Mouse (Mus musculus) heart, embryonic 13.5 days (tissue): ENCODE data around the gene Rhof. TPM values are rescaled to one million over a fixed set of nuclear protein-coding genes. Genes with fewer than 3 reads are reported as not detected.

Experiments
- ATAC-seq: fragments of 200-750 bp; cut with Nextera tagmentation; 2 replicates; pipeline ENCODE4 v1.8.0; 2017; ENCODE audit warnings: moderate TSS enrichment; ENCODE audit not compliant: insufficient number of reproducible peaks, low FRiP score, low TSS enrichment; ENCODE audit errors: extremely low read depth
- H3K27ac ChIP-seq: fragments of 300-500 bp; sonication (generic); replicated peaks from 2 replicates; pipeline ENCODE4 v1.5.1; 2015; ENCODE audit warnings: moderate library complexity, mild to moderate bottlenecking, inconsistent platforms
- H3K27me3 ChIP-seq: fragments of 300-500 bp; sonication (generic); replicated peaks from 2 replicates; pipeline ENCODE4 v1.6.1; 2015; ENCODE audit warnings: mild to moderate bottlenecking, inconsistent platforms
- H3K36me3 ChIP-seq: fragments of 300-500 bp; sonication (generic); 2 replicates; pipeline ENCODE4 v1.6.1; 2015; ENCODE audit warnings: mild to moderate bottlenecking, inconsistent platforms
- H3K4me1 ChIP-seq: fragments of 300-500 bp; sonication (generic); 2 replicates; pipeline ENCODE4 v1.6.1; 2015; ENCODE audit warnings: inconsistent platforms
- H3K4me2 ChIP-seq: fragments of 300-500 bp; sonication (generic); 2 replicates; pipeline ENCODE4 v1.6.1; 2015; ENCODE audit warnings: inconsistent platforms, mild to moderate bottlenecking, moderate library complexity
- H3K4me3 ChIP-seq: fragments of 300-500 bp; sonication (generic); 2 replicates; pipeline ENCODE4 v1.5.1; 2015; ENCODE audit warnings: moderate library complexity, mild to moderate bottlenecking, inconsistent platforms
- H3K9ac ChIP-seq: fragments of 300-500 bp; sonication (generic); 2 replicates; pipeline ENCODE4 v1.6.1; 2015; ENCODE audit warnings: inconsistent platforms, mild to moderate bottlenecking, moderate library complexity
- H3K9me3 ChIP-seq: fragments of 300-500 bp; sonication (generic); 2 replicates; pipeline ENCODE4 v1.6.1; 2016; ENCODE audit warnings: inconsistent platforms
- WGBS: fragments of 180-500 bp; shearing (Covaris S2); methylation state at CpG from one replicate; pipeline ENCODE4 v1.1.7; 2015; ENCODE audit warnings: mixed read lengths; 5-methylcytosine and 5-hydroxymethylcytosine counted together
- polyA plus RNA-seq: library from polyadenylated mRNA; unstranded; fragments of >200 nt; fragmentation: Nextera tagmentation; extraction: Ambion mirVana; gene quantifications from 2 replicates; pipeline ENCODE4 v1.2.1, GENCODE M21; 2015

Gene Rhof
- polyA plus RNA-seq, 1 experiment from 2014 or later, result 0.94 TPM

GRCm38 (mm10) chr5:123133784-123134143 lies 1.3 kb upstream of the Rhof start:
- 34% methylated on average over 7 of the region's 7 CpGs for WGBS
- H3K4me2 ChIP-seq, result peak overlapping the region; percentile 86
- H3K27ac ChIP-seq, result peak overlapping the region; percentile 100
- no peak for ATAC-seq
- H3K9me3 ChIP-seq, result no peaks in the 10 kb centered on the region
- H3K27me3 ChIP-seq, result no peaks in the 10 kb centered on the region
- H3K9ac ChIP-seq, result peak overlapping the region; percentile 100
- H3K36me3 ChIP-seq, result peaks cover 15% of the 10 kb centered on the region
- peaks cover 76% of the 10 kb centered on the region for H3K4me1 ChIP-seq
- peak overlapping the region; percentile 96 for H3K4me3 ChIP-seq

DNA sequence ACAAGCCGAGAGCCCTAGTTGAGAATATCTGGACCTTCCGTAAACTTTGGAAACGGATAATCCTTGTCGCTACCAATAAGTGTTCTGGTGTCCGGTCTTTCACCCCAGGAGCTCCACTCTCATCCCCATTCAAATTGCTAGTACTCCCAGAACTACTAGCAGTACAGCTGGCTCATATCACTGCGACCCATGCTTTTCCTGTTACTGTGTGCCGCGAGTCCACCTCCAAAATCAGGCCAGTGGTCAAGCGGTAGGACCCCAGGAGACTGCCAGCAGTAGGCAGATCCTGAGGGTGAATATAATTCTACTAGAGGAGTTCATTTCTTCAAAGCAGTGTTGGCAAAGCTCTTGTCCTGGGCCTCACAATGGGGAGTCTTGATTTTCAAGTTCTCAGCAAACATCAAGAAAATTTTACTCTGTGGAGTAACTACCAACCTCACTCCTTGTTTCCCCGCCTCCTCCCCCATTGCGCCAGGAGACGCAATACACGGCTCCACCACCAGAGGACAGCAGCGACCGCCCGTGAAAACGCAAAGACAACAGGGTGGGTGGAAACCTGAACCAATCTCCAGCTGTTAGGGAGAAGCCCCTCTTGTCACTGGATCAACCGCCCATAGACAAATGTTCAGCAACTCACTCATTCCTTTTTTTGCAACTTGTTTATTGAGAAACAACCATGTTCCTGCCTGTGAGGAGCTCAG lies 741 bp upstream of the Rhof start:
- 15% methylated on average over 18 of the region's 18 CpGs for WGBS
- H3K36me3 ChIP-seq, result peaks cover 15% of the 10 kb centered on the region
- ATAC-seq, result no peak
- H3K4me3 ChIP-seq, result peak overlapping the region; percentile 96
- no peaks in the 10 kb centered on the region for H3K9me3 ChIP-seq
- H3K27ac ChIP-seq, result peak overlapping the region; percentile 100
- peaks cover 76% of the 10 kb centered on the region for H3K4me1 ChIP-seq
- peak overlapping the region; percentile 100 for H3K9ac ChIP-seq
- no peaks in the 10 kb centered on the region for H3K27me3 ChIP-seq
- peak overlapping the region; percentile 86 for H3K4me2 ChIP-seq

DNA sequence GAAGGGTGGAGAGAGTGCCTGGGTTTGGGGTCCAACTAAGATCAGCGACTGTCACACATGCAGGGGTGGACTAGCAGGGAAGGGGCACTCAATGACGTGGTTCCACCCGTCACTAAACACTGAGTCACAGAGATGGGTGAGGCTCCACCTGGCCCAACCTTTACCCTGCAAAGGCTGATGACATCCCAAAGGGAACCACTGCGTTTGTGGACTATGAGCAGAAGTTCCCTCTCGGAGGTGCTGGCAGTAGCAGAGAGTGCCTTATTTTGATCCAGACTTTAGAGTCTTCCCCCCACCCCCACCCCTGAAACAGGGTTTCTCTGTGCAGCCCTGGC lies 1.7 kb downstream of the Rhof start:
- H3K4me1 ChIP-seq, result peaks cover 58% of the 10 kb centered on the region
- no peak overlapping the region for H3K9ac ChIP-seq
- H3K27me3 ChIP-seq, result no peaks in the 10 kb centered on the region
- H3K4me3 ChIP-seq, result no peak overlapping the region
- H3K9me3 ChIP-seq, result no peaks in the 10 kb centered on the region
- H3K27ac ChIP-seq, result no peak overlapping the region
- H3K4me2 ChIP-seq, result no peak overlapping the region
- peaks cover 26% of the 10 kb centered on the region for H3K36me3 ChIP-seq
- no peak for ATAC-seq
- WGBS, result 85% methylated on average over 5 of the region's 5 CpGs

DNA sequence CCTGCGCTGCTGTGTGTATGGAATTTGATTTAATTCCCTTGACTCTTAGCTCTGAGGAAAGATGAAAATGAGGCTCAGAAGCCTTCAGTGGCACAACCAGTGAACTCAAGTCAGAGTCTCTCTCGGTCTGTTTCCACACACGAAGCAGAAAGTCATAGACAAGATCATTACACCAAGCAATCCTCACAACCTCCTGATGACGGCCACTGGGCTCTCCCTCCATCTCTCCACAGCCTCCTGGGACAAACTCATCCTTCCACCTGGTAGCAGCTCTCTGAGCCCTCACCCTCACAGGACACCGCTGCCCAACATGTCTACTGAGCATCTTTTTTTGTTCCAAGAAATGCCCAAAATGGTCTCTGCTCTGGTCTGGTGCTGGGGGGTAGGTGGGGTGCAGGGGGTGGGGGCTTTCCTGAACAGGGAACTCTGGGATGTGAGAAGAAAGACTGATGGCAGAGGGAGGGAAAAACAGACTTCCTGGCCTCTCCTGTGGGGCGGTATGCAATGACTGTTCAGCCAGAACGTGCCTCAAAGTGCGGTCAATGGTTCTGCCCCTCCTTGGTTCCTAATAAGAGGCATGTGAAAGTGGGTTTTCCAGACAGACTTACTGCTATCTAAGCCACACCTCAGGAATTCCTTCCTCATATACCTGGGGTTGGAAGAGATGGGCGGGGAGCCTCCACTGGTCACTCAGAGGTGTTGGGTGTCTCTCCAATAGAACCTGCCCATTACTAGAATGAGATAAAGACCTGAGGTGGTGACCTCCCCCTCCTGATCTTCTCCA lies 2.3 kb downstream of the Rhof start:
- Histone ChIP-seq H3K27me3 (no peaks in the 10 kb centered on the region), H3K4me3 (no peak overlapping the region), H3K36me3 (peaks cover 26% of the 10 kb centered on the region), H3K4me1 (peaks cover 57% of the 10 kb centered on the region), H3K27ac (no peak overlapping the region), H3K9ac (no peak overlapping the region), H3K9me3 (no peaks in the 10 kb centered on the region), H3K4me2 (no peak overlapping the region)
- 87% methylated on average over 9 of the region's 9 CpGs for WGBS
- no peak for ATAC-seq

- WGBS, result 73% methylated on average over 10 of the region's 10 CpGs
- Histone ChIP-seq H3K4me2 (no peak overlapping the region), H3K4me3 (no peak overlapping the region), H3K9ac (peak overlapping the region; percentile 44; the same call in 1 of the 2 replicates), H3K9me3 (no peaks in the 10 kb centered on the region), H3K36me3 (peaks cover 26% of the 10 kb centered on the region), H3K27me3 (no peaks in the 10 kb centered on the region), H3K4me1 (peaks cover 48% of the 10 kb centered on the region), H3K27ac (no peak overlapping the region)
- no peak for ATAC-seq
Measured at GRCm38 (mm10) chr5:123129170-123129757, 3.2 kb downstream of the Rhof start.

GRCm38 (mm10) chr5:123128426-123129169 lies 3.9 kb downstream of the Rhof start:
- Histone ChIP-seq H3K4me3 (no peak overlapping the region), H3K4me1 (peaks cover 41% of the 10 kb centered on the region), H3K36me3 (peaks cover 23% of the 10 kb centered on the region), H3K9me3 (no peaks in the 10 kb centered on the region), H3K4me2 (no peak overlapping the region), H3K27me3 (no peaks in the 10 kb centered on the region), H3K9ac (peak overlapping the region; percentile 44; the same call in 1 of the 2 replicates), H3K27ac (no peak overlapping the region)
- 46% methylated on average over 10 of the region's 10 CpGs for WGBS
- no peak for ATAC-seq

GRCm38 (mm10) chr5:123127031-123127430 lies 5.5 kb downstream of the Rhof start:
- no peak overlapping the region for H3K4me2 ChIP-seq
- H3K27me3 ChIP-seq, result no peaks in the 10 kb centered on the region
- H3K36me3 ChIP-seq, result peaks cover 31% of the 10 kb centered on the region
- H3K27ac ChIP-seq, result no peak overlapping the region
- no peak overlapping the region for H3K4me3 ChIP-seq
- WGBS, result 74% methylated on average over 6 of the region's 6 CpGs
- peaks cover 4% of the 10 kb centered on the region; the same call in 1 of the 2 replicates for H3K9me3 ChIP-seq
- no peak overlapping the region for H3K9ac ChIP-seq
- ATAC-seq, result no peak
- H3K4me1 ChIP-seq, result peaks cover 26% of the 10 kb centered on the region

GRCm38 (mm10) chr5:123125638-123126406 lies 6.7 kb downstream of the Rhof start:
- Histone ChIP-seq H3K4me2 (no peak overlapping the region), H3K27ac (0 out of 2 replicates have a peak overlapping the region, but pooled peaks have one; percentile 6), H3K9me3 (peaks cover 4% of the 10 kb centered on the region; the same call in 1 of the 2 replicates), H3K27me3 (no peaks in the 10 kb centered on the region), H3K9ac (no peak overlapping the region; the same call in 1 of the 2 replicates), H3K4me1 (peaks cover 22% of the 10 kb centered on the region), H3K4me3 (no peak overlapping the region), H3K36me3 (peaks cover 31% of the 10 kb centered on the region)
- 65% methylated on average over 18 of the region's 18 CpGs for WGBS
- ATAC-seq, result no peak

GRCm38 (mm10) chr5:123125105-123125504 lies 7.4 kb downstream of the Rhof start:
- H3K27ac ChIP-seq, result no peak overlapping the region
- ATAC-seq, result no peak
- WGBS, result 74% methylated on average over 6 of the region's 6 CpGs
- no peak overlapping the region for H3K4me2 ChIP-seq
- peaks cover 4% of the 10 kb centered on the region; the same call in 1 of the 2 replicates for H3K9me3 ChIP-seq
- peaks cover 22% of the 10 kb centered on the region for H3K4me1 ChIP-seq
- H3K4me3 ChIP-seq, result no peak overlapping the region
- H3K27me3 ChIP-seq, result no peaks in the 10 kb centered on the region
- H3K36me3 ChIP-seq, result peaks cover 27% of the 10 kb centered on the region
- H3K9ac ChIP-seq, result no peak overlapping the region

- H3K27ac ChIP-seq, result no peak overlapping the region
- peaks cover 10% of the 10 kb centered on the region for H3K4me1 ChIP-seq
- 86% methylated on average over 4 of the region's 4 CpGs for WGBS
- peaks cover 4% of the 10 kb centered on the region; the same call in 1 of the 2 replicates for H3K9me3 ChIP-seq
- peaks cover 20% of the 10 kb centered on the region for H3K36me3 ChIP-seq
- ATAC-seq, result no peak
- no peak overlapping the region for H3K4me3 ChIP-seq
- no peak overlapping the region for H3K4me2 ChIP-seq
- no peaks in the 10 kb centered on the region for H3K27me3 ChIP-seq
- H3K9ac ChIP-seq, result no peak overlapping the region
Measured at GRCm38 (mm10) chr5:123122181-123122580, 10.3 kb downstream of the Rhof start.
